Mouse (Mus musculus) hindbrain, embryonic 13.5 days (tissue): ENCODE results near the gene Fli1. TPM values are rescaled to one million over a fixed set of nuclear protein-coding genes. Genes with fewer than 3 reads are reported as not detected.

ENCODE experiments used
- ATAC-seq: fragments of 200-750 bp; cut with Nextera tagmentation; 2 replicates; pipeline ENCODE4 v1.8.0; 2017; ENCODE audit warnings: moderate TSS enrichment; ENCODE audit not compliant: low FRiP score
- H3K27ac ChIP-seq: fragments of 300-500 bp; sonication (generic); 2 replicates; pipeline ENCODE4 v1.5.1; 2015; ENCODE audit warnings: inconsistent platforms, mild to moderate bottlenecking, moderate library complexity
- H3K27me3 ChIP-seq: fragments of 300-500 bp; sonication (generic); 2 replicates; pipeline ENCODE4 v1.6.1; 2015; ENCODE audit warnings: mild to moderate bottlenecking, inconsistent platforms
- H3K36me3 ChIP-seq: fragments of 300-500 bp; sonication (generic); 2 replicates; pipeline ENCODE4 v1.6.1; 2015; ENCODE audit warnings: mild to moderate bottlenecking, inconsistent platforms
- H3K4me1 ChIP-seq: fragments of 300-500 bp; sonication (generic); replicated peaks from 2 replicates; pipeline ENCODE4 v1.6.1; 2015; ENCODE audit warnings: inconsistent platforms
- H3K4me2 ChIP-seq: fragments of 300-500 bp; sonication (generic); 2 replicates; pipeline ENCODE4 v1.6.1; 2015; ENCODE audit warnings: inconsistent platforms, mild to moderate bottlenecking, moderate library complexity
- H3K4me3 ChIP-seq: fragments of 300-500 bp; sonication (generic); 2 replicates; pipeline ENCODE4 v1.5.1; 2015; ENCODE audit warnings: mild to moderate bottlenecking, inconsistent platforms
- H3K9ac ChIP-seq: fragments of 300-500 bp; sonication (generic); 2 replicates; pipeline ENCODE4 v1.6.1; 2015; ENCODE audit warnings: mild to moderate bottlenecking, inconsistent platforms
- H3K9me3 ChIP-seq: fragments of 300-500 bp; sonication (generic); 2 replicates; pipeline ENCODE4 v1.6.1; 2016; ENCODE audit warnings: inconsistent platforms
- WGBS: fragments of 180-500 bp; shearing (Covaris S2); methylation state at CpG from one replicate; pipeline ENCODE4 v1.1.7; 2015; 5-methylcytosine and 5-hydroxymethylcytosine counted together
- polyA plus RNA-seq: library from polyadenylated mRNA; unstranded; fragments of >200 nt; fragmentation: Nextera tagmentation; extraction: Ambion mirVana; gene quantifications from 2 replicates; pipeline ENCODE4 v1.2.1, GENCODE M21; 2015

Fli1 gene
- polyA plus RNA-seq, 1 experiment from 2014 or later = 9.3 TPM

DNA sequence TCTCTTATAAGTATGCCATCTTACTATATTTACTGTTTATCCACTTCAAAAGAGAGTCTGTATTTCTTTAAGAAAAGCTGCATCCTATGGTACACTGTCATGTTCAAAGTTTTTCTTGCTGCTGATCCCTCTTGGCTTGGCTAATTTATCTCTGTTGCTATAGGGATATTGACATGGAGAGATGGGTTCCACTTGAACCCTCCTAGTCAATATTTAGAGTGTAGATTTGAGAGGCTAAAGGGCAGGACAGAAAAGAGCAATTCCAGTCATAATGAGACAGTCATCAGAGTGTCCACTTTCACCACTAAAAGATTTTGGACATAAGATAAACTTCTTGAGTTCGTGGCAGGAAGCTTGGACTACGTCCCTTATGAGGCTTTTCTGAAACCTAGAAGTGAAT is 142.4 kb downstream of the Fli1 start:
- H3K27ac ChIP-seq = no peak overlapping the region
- no peak for ATAC-seq
- no peak overlapping the region for H3K4me3 ChIP-seq
- 81% methylated on average over 2 of the region's 2 CpGs for WGBS
- H3K4me1 ChIP-seq = no peaks in the 10 kb centered on the region
- no peaks in the 10 kb centered on the region for H3K36me3 ChIP-seq
- no peaks in the 10 kb centered on the region for H3K9me3 ChIP-seq
- no peak overlapping the region for H3K9ac ChIP-seq
- peaks cover 12% of the 10 kb centered on the region for H3K27me3 ChIP-seq
- H3K4me2 ChIP-seq = no peak overlapping the region

DNA sequence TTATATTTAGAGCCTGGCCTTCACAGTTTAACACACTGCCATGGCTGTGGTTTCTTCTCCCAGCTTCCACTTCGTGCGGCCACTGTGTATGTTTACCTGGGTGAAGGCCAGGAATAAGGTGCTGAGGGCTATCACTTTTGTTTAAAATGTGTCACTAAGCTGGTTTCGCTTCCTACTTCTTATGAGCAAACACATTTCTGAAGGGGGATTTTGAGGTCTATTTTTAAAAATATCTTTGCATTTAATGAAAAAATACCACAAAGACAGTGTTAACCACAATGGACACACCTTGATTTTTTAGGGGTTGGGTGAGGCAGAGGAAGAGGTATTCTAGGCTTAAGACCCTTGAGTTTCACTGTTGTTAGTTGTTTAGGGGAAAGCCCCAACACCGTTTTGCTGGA is 147.9 kb downstream of the Fli1 start:
- Histone ChIP-seq H3K4me1 (no peaks in the 10 kb centered on the region), H3K9me3 (no peaks in the 10 kb centered on the region), H3K27ac (no peak overlapping the region), H3K27me3 (no peaks in the 10 kb centered on the region), H3K36me3 (no peaks in the 10 kb centered on the region), H3K4me3 (no peak overlapping the region), H3K4me2 (no peak overlapping the region), H3K9ac (no peak overlapping the region)
- 95% methylated on average over 4 of the region's 4 CpGs for WGBS
- no peak for ATAC-seq

DNA sequence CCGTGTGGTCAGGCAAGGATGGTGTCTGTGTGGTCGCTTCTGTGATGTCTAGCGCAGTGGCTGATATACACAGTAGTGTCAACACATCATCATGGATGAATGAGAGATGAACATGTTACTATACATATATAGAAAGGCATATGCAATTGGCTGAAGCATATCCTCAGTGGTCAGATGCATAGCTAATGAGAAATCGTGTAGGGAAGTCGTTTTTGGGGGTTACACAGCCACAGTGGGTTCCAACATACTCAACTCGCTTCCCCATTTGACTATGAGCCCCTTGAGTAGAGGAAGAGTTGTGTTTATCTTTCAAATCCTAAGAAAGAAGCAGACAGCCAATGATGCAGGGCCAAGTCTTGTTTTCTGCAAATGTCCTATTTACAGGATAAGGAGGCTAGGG is 149.9 kb downstream of the Fli1 start:
- H3K4me2 ChIP-seq = no peak overlapping the region
- WGBS = 84% methylated on average over 6 of the region's 6 CpGs

DNA sequence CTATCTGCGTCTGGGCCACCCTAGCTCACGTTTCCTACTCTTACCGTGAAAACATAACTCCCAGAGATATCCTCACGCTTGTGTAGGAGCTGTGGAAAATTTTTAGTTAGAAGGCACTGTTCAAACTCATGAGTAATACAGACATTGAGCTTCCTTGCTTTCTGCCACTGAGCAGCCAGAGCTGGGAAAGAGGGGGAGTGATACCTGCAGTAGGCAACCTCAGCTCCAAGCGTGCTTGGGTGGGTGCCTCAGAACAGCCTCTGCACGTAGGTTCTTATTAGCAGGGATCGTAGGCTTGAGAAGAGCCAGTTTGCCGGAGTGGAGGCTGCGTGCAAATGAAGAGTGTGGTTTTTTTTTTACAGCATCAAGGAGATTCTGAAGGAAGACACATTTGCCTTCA is 151.0 kb downstream of the Fli1 start:
- Histone ChIP-seq H3K27me3 (no peaks in the 10 kb centered on the region), H3K27ac (no peak overlapping the region), H3K4me1 (no peaks in the 10 kb centered on the region), H3K4me3 (no peak overlapping the region), H3K9me3 (no peaks in the 10 kb centered on the region), H3K4me2 (no peak overlapping the region), H3K36me3 (no peaks in the 10 kb centered on the region), H3K9ac (no peak overlapping the region)
- 92% methylated on average over 9 of the region's 9 CpGs for WGBS
- ATAC-seq = no peak

More for the DNA sequence above, 149.9 kb downstream of the Fli1 start:
- Histone ChIP-seq H3K27me3 (no peaks in the 10 kb centered on the region), H3K4me3 (no peak overlapping the region), H3K9me3 (no peaks in the 10 kb centered on the region), H3K36me3 (no peaks in the 10 kb centered on the region), H3K4me1 (no peaks in the 10 kb centered on the region), H3K27ac (no peak overlapping the region), H3K9ac (no peak overlapping the region)
- ATAC-seq = no peak

DNA sequence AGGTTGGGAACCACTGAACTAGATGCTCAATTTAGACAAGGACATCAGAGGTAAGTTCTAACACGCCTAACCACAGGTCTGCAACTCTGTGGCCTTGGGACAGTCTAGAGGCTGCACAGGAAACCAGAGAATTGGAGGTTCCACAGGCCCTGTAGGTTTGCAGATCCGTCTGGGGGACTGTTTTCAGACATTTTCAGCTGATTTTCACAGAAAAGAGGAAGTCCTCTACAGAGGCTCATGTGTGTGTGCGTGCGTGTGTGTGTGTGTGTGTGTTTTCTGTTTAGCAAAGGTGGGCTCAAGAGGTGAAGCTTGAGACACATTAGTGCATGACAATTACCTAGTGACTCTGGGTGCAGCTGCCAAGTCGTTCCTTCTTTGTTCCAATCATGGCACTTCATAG is 151.6 kb downstream of the Fli1 start:
- Histone ChIP-seq H3K9me3 (no peaks in the 10 kb centered on the region), H3K4me3 (no peak overlapping the region), H3K27me3 (no peaks in the 10 kb centered on the region), H3K4me2 (no peak overlapping the region), H3K36me3 (no peaks in the 10 kb centered on the region), H3K27ac (no peak overlapping the region), H3K9ac (no peak overlapping the region), H3K4me1 (no peaks in the 10 kb centered on the region)
- no peak for ATAC-seq
- WGBS = 83% methylated on average over 5 of the region's 5 CpGs

DNA sequence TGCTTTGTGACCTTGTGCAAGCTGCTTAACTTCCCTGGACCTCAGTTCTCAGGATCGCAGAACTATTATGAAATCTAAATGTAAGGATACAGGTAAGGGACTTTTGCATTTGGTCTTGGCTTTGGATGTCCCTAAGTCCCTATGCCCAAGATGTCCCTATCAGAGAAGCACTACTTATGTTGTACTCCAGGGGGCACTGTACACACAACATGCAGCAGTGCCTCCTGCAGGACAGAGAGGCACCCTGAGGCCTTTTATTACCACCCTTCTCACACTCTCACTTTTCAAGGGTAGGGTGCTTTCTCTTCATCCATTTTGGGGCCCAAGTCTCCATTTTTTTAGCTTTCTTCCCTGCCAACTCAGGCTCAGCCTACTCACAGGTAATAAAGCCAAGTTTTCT is 154.5 kb downstream of the Fli1 start:
- H3K4me3 ChIP-seq = no peak overlapping the region
- H3K36me3 ChIP-seq = no peaks in the 10 kb centered on the region
- H3K9ac ChIP-seq = no peak overlapping the region
- H3K27me3 ChIP-seq = no peaks in the 10 kb centered on the region
- ATAC-seq = no peak
- H3K4me2 ChIP-seq = no peak overlapping the region
- no peaks in the 10 kb centered on the region for H3K4me1 ChIP-seq
- no peaks in the 10 kb centered on the region for H3K9me3 ChIP-seq
- WGBS = 93% methylated on average over 1 of the region's 1 CpGs
- no peak overlapping the region for H3K27ac ChIP-seq

DNA sequence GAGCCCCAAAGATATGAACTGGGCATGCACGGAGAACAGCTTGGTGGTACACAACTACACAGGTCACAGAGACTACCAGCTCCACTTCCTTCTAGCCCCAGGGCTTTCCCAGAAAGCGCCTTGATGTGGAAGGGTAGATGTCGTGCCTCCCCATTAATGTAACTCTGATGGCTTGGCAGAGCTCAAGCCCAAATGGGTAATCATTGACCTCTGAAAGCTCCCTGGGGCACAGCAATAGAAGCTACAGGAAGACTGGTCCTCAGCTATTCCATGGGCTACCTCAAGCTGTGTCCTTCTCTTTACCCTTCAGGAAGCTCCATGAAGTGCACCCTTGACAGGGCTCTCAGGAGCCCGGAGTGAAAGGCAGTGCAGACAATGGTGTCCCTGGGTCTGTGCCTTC is 157.8 kb downstream of the Fli1 start:
- Histone ChIP-seq H3K4me2 (no peak overlapping the region), H3K36me3 (no peaks in the 10 kb centered on the region), H3K27ac (no peak overlapping the region), H3K4me1 (no peaks in the 10 kb centered on the region), H3K27me3 (no peaks in the 10 kb centered on the region), H3K9ac (no peak overlapping the region), H3K9me3 (no peaks in the 10 kb centered on the region), H3K4me3 (no peak overlapping the region)
- ATAC-seq = no peak
- 83% methylated on average over 4 of the region's 4 CpGs for WGBS

DNA sequence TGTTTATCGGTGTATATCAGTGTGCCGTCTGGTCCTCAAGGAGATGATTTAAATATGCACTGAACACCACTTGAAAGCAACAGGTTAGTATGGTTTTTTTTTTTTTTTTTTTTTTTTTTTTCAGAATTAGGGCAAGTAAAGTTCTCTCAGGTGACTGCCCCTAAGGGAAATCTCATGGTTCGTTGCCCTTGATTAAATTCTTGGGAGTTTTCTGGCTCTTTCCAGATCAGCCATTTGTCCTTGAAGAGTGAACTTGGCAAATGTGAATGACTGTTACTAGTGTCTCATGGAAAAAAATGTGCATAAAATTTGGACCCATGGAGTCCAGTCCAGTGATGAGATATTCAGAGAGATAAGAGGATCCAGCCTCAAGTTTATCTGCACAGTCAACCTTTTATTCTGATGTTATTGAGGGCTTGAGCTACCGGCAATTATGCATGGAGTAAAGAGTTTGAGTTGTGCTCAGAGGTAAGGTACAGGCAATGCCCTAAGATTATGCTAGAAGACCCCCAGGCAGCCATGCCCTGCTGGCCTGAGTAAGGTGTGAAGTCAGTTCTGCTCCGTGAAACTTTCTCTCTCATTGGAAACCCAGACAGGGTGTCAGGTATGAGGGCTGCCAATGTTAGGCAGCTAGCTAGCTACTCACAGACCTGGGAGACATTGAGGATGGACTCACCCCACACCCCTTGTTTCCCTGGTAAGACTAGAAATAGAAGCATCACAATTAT is 165.6 kb downstream of the Fli1 start:
- Histone ChIP-seq H3K4me1 (no peaks in the 10 kb centered on the region), H3K27me3 (no peaks in the 10 kb centered on the region), H3K27ac (no peak overlapping the region), H3K4me2 (no peak overlapping the region), H3K36me3 (no peaks in the 10 kb centered on the region), H3K9ac (no peak overlapping the region), H3K9me3 (no peaks in the 10 kb centered on the region), H3K4me3 (no peak overlapping the region)
- no peak for ATAC-seq
- 92% methylated on average over 5 of the region's 5 CpGs for WGBS

DNA sequence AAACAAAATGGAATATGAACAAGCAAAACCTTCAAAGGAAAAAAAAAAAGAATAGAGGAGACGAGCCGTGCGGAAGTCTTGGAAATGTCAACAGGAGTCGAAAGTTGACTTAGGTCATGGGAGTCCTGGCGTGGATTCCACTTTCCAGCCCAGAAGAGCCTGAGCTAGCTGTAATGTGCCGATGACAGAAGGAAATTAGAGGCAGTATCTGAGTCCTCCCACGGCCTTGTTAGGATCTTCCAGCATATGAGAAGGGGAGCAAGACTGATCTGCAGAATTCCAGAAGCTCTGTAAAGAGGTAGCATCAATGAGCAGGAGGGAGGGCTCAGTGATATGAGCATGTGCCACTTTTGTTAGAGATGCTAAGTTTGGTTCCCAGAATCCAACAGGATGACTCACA is 166.6 kb downstream of the Fli1 start:
- WGBS = 81% methylated on average over 7 of the region's 7 CpGs
- Histone ChIP-seq H3K4me2 (no peak overlapping the region), H3K9me3 (no peaks in the 10 kb centered on the region), H3K4me3 (no peak overlapping the region), H3K4me1 (no peaks in the 10 kb centered on the region), H3K9ac (no peak overlapping the region), H3K27me3 (no peaks in the 10 kb centered on the region), H3K27ac (no peak overlapping the region), H3K36me3 (no peaks in the 10 kb centered on the region)
- no peak for ATAC-seq

DNA sequence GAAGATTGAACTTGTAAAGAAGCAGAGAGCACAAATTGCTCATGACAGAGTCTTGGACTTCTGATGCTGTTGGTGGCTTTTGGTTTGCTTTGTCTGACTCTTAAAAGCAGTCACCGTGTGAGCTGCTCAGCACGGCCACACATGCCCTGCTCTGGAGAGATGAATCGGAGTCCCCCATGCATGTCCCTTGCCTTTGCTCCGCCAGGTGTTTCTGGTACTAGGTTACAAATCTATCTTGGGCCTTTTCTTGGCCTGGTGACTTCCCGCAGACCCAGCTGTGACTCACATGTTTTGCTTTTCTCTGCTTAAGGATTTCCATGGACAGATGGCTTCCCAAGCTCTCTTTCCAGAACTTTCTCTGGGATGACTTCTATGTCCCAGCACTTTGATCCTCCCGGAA is 169.0 kb downstream of the Fli1 start:
- Histone ChIP-seq H3K27me3 (no peaks in the 10 kb centered on the region), H3K4me1 (peaks cover 13% of the 10 kb centered on the region), H3K9me3 (no peaks in the 10 kb centered on the region), H3K4me2 (no peak overlapping the region), H3K27ac (no peak overlapping the region), H3K36me3 (no peaks in the 10 kb centered on the region), H3K4me3 (no peak overlapping the region), H3K9ac (no peak overlapping the region)
- WGBS = 95% methylated on average over 6 of the region's 6 CpGs
- ATAC-seq = no peak

Other genes starting within 250 kb of the Fli1 start
- gene Kcnj5, start 198.5 kb downstream of the Fli1 start, polyA plus RNA-seq = 0.39 and 0.40 TPM in 2 replicates
- not detected in 2 replicates for gene Kcnj1, start 170.4 kb downstream of the Fli1 start, polyA plus RNA-seq
- 23.2 and 24.3 TPM in 2 replicates for gene Ets1, start 93.4 kb upstream of the Fli1 start, polyA plus RNA-seq